Mouse (Mus musculus): Measurements from ENCODE around the gene Bicd1. TPM values are rescaled to one million over a fixed set of nuclear protein-coding genes. Genes with fewer than 3 reads are reported as not detected.

Bicd1 gene
- 6.9 and 7.5 TPM in 2 replicates for polyA plus RNA-seq (2015; fragmentation: Nextera tagmentation; extraction: Ambion mirVana)

DNA sequence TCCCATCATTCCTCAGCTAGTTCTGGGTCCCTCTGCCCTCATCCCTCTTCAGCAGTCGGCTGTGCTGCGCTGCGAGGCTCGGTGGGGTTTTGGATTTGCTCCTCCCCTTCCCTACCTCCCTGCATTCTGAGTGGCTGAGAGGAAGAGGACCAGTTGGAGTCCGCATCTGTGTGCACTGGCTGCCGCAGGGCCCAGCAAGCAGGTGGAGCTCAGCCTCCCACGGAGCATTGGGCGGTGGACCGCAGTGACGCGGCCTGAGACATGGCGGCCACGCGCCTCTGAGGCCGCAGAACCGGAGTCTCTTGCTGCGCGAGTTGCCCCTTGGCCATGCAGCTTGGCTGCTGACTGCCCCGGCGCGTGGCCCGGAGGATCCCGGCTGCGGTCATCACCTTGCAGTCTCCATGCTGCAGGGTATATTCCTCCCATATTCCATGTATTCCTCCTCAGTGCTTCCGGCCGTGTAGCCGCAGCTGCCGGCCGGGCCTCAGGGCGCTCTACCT, at the start of gene Bicd1:
TSS of gene Bicd1 (plus strand) at position 54 of the 500 bp plus-strand sequence.

Small RNAs within 50 kb of the gene (microRNA-seq; reads per million reads assigned to microRNA genes)
- not detected for gene Gm24307 (ENCODE audit: borderline replicate concordance, insufficient number of aligned reads)

Other genes with a start within 250 kb of the Bicd1 start
- 48.2 and 59.3 TPM in 2 replicates for gene Amn1, start 220.2 kb upstream of the Bicd1 start, polyA plus RNA-seq (2015; fragmentation: Nextera tagmentation; extraction: Ambion mirVana)
- 39.9 and 44.4 TPM in 2 replicates for gene Resf1, start 99.5 kb upstream of the Bicd1 start, polyA plus RNA-seq (2015; fragmentation: Nextera tagmentation; extraction: Ambion mirVana)

All from adrenal gland, postnatal 0 days (tissue).